Mouse (Mus musculus): ENCODE measurements at regions not wholly inside any gene's neighbourhood (a gene's known extent, or its start where the extent isn't known, plus 50 kb on each side); places are given as distances from the start of the nearest gene placed in this dataset.

- 87% methylated on average over 4 of the region's 4 CpGs for WGBS
- Histone ChIP-seq H3K27me3 (replicated peaks; ENCODE audit: control insufficient read depth, insufficient read depth, low read length) (no peaks in the 10 kb centered on the region), H3K36me3 (ENCODE audit: control insufficient read depth, insufficient read depth, low read length) (no peaks in the 10 kb centered on the region), H3K4me1 (ENCODE audit: control insufficient read depth, insufficient read depth, low read length) (no peaks in the 10 kb centered on the region), H3K4me3 (ENCODE audit: insufficient read depth, low read depth, low read length) (no peak overlapping the region), H3K27ac (ENCODE audit: insufficient read depth, low read depth, low read length) (no peak overlapping the region)
- peak; percentile 2 for DNase-seq
- TF ChIP-seq CTCF (conservative IDR thresholded peaks at IDR 0.05; ENCODE audit: insufficient read depth, insufficient read length, low read depth, low read length) (no peak), POLR2A (IDR thresholded peaks at IDR 0.05; ENCODE audit: low read depth, low read length) (no peak)
Measured at GRCm38 (mm10) chr1:19290098-19290497, 81.4 kb downstream of the Tfap2b start.

DNA sequence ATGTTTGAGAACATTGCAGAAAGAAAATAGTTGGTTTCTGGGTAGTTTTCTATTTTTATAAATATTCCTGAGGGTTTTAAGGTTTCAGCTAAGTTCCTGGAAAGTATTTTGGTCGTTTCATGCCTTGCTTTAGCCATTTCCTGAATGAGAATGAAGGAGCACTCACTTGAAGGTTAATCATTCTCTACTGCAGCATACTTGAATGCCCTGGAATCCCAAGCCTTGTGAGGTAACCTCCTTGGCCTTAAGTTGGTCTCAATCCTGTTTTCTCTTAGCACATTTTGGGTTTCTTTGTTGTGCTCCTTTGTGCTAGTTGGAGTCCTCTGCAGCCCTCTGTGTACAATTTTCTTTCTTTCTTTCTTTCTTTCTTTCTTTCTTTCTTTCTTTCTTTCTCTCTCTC is 112.9 kb downstream of the Tfap2b start:
- H3K27me3 ChIP-seq (replicated peaks; ENCODE audit: control insufficient read depth, insufficient read depth, low read length), result no peaks in the 10 kb centered on the region
- no peaks in the 10 kb centered on the region; the same call in 1 of the 2 replicates for H3K4me1 ChIP-seq (ENCODE audit: control insufficient read depth, insufficient read depth, low read length)
- H3K36me3 ChIP-seq (ENCODE audit: control insufficient read depth, insufficient read depth, low read length), result no peaks in the 10 kb centered on the region
- peak overlapping the region; percentile 55; the same call in 1 of the 2 replicates for H3K27ac ChIP-seq (ENCODE audit: insufficient read depth, low read depth, low read length)
- no peak for TF ChIP-seq POLR2A (IDR thresholded peaks at IDR 0.05; ENCODE audit: low read depth, low read length)
- no peak overlapping the region for H3K4me3 ChIP-seq (ENCODE audit: insufficient read depth, low read depth, low read length)
- 0% methylated on average over 1 of the region's 1 CpGs for WGBS
- peak; percentile 69 for DNase-seq

GRCm38 (mm10) chr1:19336062-19336461 is 127.3 kb downstream of the Tfap2b start:
- Histone ChIP-seq H3K4me1 (ENCODE audit: control insufficient read depth, insufficient read depth, low read length) (no peaks in the 10 kb centered on the region), H3K27me3 (replicated peaks; ENCODE audit: control insufficient read depth, insufficient read depth, low read length) (no peaks in the 10 kb centered on the region), H3K27ac (ENCODE audit: insufficient read depth, low read depth, low read length) (no peak overlapping the region), H3K4me3 (ENCODE audit: insufficient read depth, low read depth, low read length) (no peak overlapping the region), H3K36me3 (ENCODE audit: control insufficient read depth, insufficient read depth, low read length) (no peaks in the 10 kb centered on the region)
- WGBS, result 81% methylated on average over 1 of the region's 1 CpGs
- no peak for DNase-seq
- TF ChIP-seq CTCF (conservative IDR thresholded peaks at IDR 0.05; ENCODE audit: insufficient read depth, insufficient read length, low read depth, low read length), result no peak
- no peak for TF ChIP-seq POLR2A (IDR thresholded peaks at IDR 0.05; ENCODE audit: low read depth, low read length)

DNA sequence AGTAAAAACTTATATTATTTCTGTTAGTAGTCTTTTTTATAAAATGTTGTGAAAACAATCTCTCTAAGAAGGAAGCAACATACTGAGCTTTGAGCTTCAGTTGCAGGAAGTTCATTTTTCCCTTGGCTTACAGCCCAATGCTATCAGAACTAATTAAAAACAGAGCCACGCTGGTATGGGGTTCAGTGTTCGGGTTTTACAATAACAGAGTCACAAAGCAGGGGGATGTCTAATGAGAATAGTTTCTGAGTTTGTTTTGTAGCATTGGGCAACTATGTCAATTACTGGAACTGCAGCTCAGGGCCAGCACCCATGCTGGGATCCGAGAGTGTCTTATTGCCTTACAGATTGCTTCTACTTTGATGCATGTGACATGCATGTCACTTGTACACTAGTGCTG is 128.5 kb downstream of the Tfap2b start:
- Histone ChIP-seq H3K36me3 (ENCODE audit: control insufficient read depth, insufficient read depth, low read length) (no peaks in the 10 kb centered on the region), H3K27ac (ENCODE audit: insufficient read depth, low read depth, low read length) (no peak overlapping the region), H3K27me3 (replicated peaks; ENCODE audit: control insufficient read depth, insufficient read depth, low read length) (no peaks in the 10 kb centered on the region), H3K4me1 (ENCODE audit: control insufficient read depth, insufficient read depth, low read length) (no peaks in the 10 kb centered on the region), H3K4me3 (ENCODE audit: insufficient read depth, low read depth, low read length) (no peak overlapping the region)
- WGBS, result 36% methylated on average over 3 of the region's 3 CpGs
- TF ChIP-seq POLR2A (IDR thresholded peaks at IDR 0.05; ENCODE audit: low read depth, low read length) (no peak), CTCF (conservative IDR thresholded peaks at IDR 0.05; ENCODE audit: insufficient read depth, insufficient read length, low read depth, low read length) (no peak)
- no peak for DNase-seq

GRCm38 (mm10) chr1:19344445-19344844 is 135.7 kb downstream of the Tfap2b start:
- no peak overlapping the region for H3K27ac ChIP-seq (ENCODE audit: insufficient read depth, low read depth, low read length)
- no peak for DNase-seq
- WGBS, result 85% methylated on average over 4 of the region's 4 CpGs

GRCm38 (mm10) chr1:19350495-19350894 is 141.8 kb downstream of the Tfap2b start:
- no peak overlapping the region for H3K4me3 ChIP-seq (ENCODE audit: insufficient read depth, low read depth, low read length)
- TF ChIP-seq POLR2A (IDR thresholded peaks at IDR 0.05; ENCODE audit: low read depth, low read length) (no peak), CTCF (conservative IDR thresholded peaks at IDR 0.05; ENCODE audit: insufficient read depth, insufficient read length, low read depth, low read length) (no peak)
- H3K36me3 ChIP-seq (ENCODE audit: control insufficient read depth, insufficient read depth, low read length), result no peaks in the 10 kb centered on the region
- no peaks in the 10 kb centered on the region for H3K4me1 ChIP-seq (ENCODE audit: control insufficient read depth, insufficient read depth, low read length)
- no peak for DNase-seq
- WGBS, result 69% methylated on average over 4 of the region's 4 CpGs
- H3K27me3 ChIP-seq (replicated peaks; ENCODE audit: control insufficient read depth, insufficient read depth, low read length), result no peaks in the 10 kb centered on the region
- H3K27ac ChIP-seq (ENCODE audit: insufficient read depth, low read depth, low read length), result no peak overlapping the region

More at GRCm38 (mm10) chr1:19344445-19344844, 135.7 kb downstream of the Tfap2b start:
- no peak overlapping the region for H3K4me3 ChIP-seq (ENCODE audit: insufficient read depth, low read depth, low read length)
- no peaks in the 10 kb centered on the region for H3K36me3 ChIP-seq (ENCODE audit: control insufficient read depth, insufficient read depth, low read length)
- no peaks in the 10 kb centered on the region for H3K27me3 ChIP-seq (replicated peaks; ENCODE audit: control insufficient read depth, insufficient read depth, low read length)
- H3K4me1 ChIP-seq (ENCODE audit: control insufficient read depth, insufficient read depth, low read length), result no peaks in the 10 kb centered on the region
- TF ChIP-seq POLR2A (IDR thresholded peaks at IDR 0.05; ENCODE audit: low read depth, low read length), result no peak
- no peak for TF ChIP-seq CTCF (conservative IDR thresholded peaks at IDR 0.05; ENCODE audit: insufficient read depth, insufficient read length, low read depth, low read length)

- WGBS, result 19% methylated on average over 1 of the region's 1 CpGs
- Histone ChIP-seq H3K27ac (ENCODE audit: insufficient read depth, low read depth, low read length) (no peak overlapping the region), H3K4me1 (ENCODE audit: control insufficient read depth, insufficient read depth, low read length) (no peaks in the 10 kb centered on the region; the same call in 1 of the 2 replicates), H3K36me3 (ENCODE audit: control insufficient read depth, insufficient read depth, low read length) (no peaks in the 10 kb centered on the region), H3K27me3 (replicated peaks; ENCODE audit: control insufficient read depth, insufficient read depth, low read length) (no peaks in the 10 kb centered on the region; the same call in 1 of the 2 replicates), H3K4me3 (ENCODE audit: insufficient read depth, low read depth, low read length) (no peak overlapping the region)
- no peak for TF ChIP-seq CTCF (conservative IDR thresholded peaks at IDR 0.05; ENCODE audit: insufficient read depth, insufficient read length, low read depth, low read length)
- no peak for TF ChIP-seq POLR2A (IDR thresholded peaks at IDR 0.05; ENCODE audit: low read depth, low read length)
- no peak for DNase-seq
Measured at GRCm38 (mm10) chr1:19384856-19385255, 176.1 kb downstream of the Tfap2b start.

Data from kidney, adult 2 months (tissue).